Mouse (Mus musculus) 3T3-L1 (cell line): Measurements from ENCODE around the gene Nr2e3.
A peak's percentile ranks its signal among the peaks of the same experiment; 100 is the strongest.
"Not testable (repeated sequence)": the region's sequence is repeated elsewhere in the genome, so short reads cannot be mapped to it uniquely, and the experiment has no call there.

Experiments
- DNase-seq: peaks from one replicate; pipeline ENCODE4 v3.0.0-alpha.2; 2015; ENCODE audit warnings: low read depth, low spot score

The Nr2e3 gene

GRCm38 (mm10) chr9:59960559-59960958, at the start of gene Nr2e3:
Gene Nr2e3 (minus strand): TSS chr9:59960659.
- no peak for DNase-seq

- DNase-seq: no peak
Observed at GRCm38 (mm10) chr9:60008936-60009335, 48.5 kb upstream of the Nr2e3 start.

- DNase-seq: no peak
Observed at GRCm38 (mm10) chr9:60002323-60002722, 41.9 kb upstream of the Nr2e3 start.

DNA sequence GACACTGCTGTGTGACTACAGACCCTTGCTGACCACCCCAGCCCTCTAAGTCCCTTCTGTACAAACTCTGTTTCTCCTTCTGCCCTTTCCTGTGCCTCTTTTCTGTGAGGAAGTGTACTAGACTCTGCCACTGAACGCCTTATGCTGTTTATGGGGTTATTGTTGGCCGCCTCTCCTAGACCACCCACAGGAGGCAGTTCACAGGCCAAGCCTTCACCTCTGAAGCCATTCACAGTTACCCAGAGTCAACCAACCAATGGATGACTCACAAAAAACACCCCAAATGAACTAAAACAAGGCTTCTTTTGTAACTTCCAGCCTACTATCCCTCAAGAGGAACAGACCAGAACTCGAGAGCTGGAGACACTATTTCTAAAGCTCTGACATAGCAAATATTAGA, 41.0 kb upstream of the Nr2e3 start:
- no peak for DNase-seq

DNA sequence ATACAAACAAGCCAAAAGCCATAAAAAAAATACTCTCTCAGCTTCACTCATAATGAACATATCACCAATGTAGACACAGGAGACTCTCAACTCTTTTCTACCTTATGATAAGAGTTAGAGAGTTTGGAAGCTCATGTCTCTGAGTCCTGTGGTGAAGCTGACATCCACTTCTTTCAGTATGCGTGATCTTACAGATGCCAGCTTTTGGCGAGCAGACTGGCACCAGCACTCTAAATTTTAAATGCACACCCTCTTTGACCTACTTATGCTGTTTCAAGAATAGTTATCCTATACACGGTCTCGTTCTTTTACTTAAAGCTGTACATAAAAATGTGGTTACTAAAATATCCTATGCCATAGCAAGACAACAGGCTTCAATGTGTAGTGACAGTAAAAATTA, 37.3 kb upstream of the Nr2e3 start:
- DNase-seq: no peak

- no peak for DNase-seq
Observed at GRCm38 (mm10) chr9:59991407-59991806, 30.9 kb upstream of the Nr2e3 start.

DNA sequence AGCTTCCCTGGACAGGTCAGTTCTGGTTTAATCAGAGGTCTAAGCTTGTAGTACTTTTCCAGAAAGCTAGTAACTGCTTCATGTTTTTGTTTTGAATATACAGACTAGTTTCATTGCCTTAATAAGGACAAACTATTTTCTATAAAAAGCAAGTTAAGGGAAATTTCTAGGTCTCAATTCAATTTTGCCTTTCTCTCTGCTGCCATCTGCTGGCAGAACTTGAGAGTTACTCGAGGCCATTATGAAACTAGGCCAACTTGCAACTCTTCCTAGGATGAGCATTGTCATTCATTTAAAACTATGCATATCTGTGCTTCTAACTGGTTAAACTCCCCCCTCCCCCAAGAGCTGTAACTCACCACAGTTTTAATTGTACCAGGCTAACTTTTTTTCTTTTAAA, 29.4 kb upstream of the Nr2e3 start:
- peak; percentile 81 for DNase-seq

- no peak for DNase-seq
Observed at GRCm38 (mm10) chr9:59985900-59986572, 25.6 kb upstream of the Nr2e3 start.

- DNase-seq: no peak
Observed at GRCm38 (mm10) chr9:59981116-59981515, 20.7 kb upstream of the Nr2e3 start.

DNA sequence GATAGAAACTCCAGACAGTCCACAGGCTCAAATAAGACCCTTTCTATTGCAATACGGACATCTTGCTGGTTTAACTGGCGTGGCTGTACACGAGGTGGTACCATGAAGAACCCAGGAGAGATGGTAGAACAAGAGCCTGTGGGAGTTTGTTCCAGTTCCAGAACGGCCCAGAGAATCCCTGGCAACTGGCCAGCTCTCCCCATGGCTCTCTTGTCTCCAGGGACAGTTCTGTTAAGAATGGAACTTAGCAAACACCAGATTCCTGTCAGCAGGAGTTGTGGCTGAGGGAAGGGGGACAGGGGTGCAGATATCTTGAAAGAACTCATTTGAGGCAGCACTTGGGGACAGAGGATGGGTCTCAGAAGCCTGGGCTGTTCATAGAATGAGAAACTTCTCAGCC, 10.8 kb upstream of the Nr2e3 start:
- peak; percentile 15 for DNase-seq

DNA sequence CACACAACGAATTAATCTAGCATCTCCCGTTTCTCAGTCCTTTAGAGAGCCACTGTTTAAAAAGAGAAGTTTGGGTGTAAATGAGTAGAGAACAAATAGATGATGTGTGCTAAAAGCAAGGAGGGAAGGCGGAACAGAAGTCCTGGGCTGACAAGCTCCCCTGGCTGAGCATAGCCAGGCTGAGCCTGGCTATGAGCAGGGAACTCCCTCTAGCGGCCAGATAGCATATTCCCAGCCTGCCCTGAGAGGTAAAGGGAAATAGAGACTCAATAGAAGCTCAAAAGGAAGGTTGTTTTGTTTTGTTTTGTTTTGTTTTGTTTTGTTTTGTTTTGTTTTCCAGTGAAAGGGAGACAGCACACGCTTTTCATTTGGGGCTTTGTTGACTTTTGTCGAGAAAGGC, 8.9 kb upstream of the Nr2e3 start:
- DNase-seq: peak; percentile 81

GRCm38 (mm10) chr9:59965046-59965445, 4.6 kb upstream of the Nr2e3 start:
- no peak for DNase-seq

GRCm38 (mm10) chr9:59964367-59964766, 3.9 kb upstream of the Nr2e3 start:
- DNase-seq: peak; percentile 27

DNA sequence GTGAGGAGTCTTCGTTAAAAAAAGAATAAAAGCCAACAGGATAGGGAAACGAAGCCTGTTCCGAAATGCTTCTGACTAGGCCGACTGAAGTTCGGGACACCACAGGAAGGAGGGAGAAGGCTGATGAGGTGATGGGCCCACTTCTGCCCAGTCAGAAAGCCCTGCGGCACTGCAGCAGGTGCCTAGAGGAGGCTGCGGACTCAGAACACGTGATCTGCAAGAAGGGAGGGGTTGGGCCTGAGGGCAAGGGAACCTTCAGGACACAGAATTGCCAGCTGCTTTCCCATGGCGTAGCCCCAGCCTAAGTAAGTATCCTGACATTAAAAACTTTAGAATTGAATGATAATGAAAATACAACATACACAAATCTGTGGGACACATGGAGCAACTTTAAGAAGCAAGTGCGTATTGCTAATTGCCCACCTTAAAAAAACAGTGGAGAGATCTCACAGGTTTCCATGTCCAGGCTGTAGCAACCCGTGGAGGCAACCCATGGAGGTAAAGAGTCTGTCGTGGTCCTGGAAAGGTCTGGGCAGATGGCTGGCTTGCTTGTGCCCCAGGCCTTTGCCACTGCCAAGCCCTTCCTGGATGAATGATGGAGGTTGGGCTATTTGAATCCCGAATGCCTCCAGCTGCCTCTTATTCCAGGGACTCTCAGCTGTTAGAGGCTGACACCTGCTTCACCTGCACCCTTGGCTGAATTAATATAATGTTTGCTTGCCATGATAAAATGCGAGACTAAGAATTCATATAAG, 919 bp upstream of the Nr2e3 start:
- DNase-seq: no peak

DNA sequence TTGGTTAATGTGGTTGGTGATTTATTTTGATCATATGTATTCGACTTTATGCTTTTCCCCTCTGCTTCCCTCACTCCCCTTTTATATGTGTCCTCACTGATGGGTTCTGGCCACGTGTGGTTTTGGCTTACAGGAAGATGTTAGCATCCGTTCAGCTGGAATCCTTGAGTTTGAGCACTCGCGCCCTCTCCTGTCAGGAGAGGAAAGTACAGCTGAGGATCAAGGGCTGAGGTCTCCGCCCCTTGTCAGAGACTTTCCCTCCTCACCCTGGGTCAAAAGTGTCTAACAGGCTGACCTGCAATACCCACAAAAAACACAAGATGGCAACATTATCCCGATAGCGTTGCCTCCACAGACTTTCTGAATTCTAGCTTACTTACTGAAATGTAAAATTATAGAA, 1.2 kb downstream of the Nr2e3 start:
- peak; percentile 97 for DNase-seq

DNA sequence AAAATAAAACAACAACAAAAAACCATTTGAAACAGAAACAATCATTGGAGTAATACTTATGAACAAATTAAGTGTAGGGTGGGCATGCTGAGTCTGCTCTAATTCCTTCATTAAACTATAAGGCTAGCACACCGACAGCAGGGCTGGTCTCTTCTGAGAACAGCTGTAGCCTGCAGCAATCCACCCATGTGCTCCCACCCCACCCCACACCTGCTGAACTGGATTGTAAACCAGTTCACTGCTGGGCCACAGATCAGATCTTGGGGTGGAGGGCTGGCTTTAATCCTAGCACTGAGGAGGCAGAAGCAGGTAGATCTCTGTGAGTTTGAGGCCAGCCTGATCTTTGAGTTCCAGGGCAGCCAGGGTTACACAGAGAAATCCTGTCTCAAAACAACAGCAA, 2.3 kb downstream of the Nr2e3 start:
- DNase-seq: not testable (repeated sequence)

DNA sequence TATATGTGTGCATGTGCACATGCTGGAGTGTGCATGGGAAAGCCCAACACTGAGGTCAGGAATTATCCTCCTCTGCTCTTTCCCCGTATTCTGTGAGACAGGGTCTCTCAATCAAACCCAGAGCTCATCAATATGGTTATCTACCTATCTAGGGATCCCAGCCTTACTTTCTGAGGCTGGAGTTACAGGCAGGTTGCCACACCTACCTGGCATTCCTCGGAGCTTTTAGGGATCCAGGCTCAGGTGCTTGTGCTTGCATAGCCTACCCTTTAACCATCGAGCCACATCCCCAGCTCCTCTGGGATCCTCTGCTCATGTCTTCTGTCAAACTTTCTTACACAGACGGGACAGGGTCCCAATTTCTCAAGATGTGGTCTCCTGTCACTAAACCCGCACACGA, 4.0 kb downstream of the Nr2e3 start:
- DNase-seq: no peak

GRCm38 (mm10) chr9:59955692-59956091, 4.8 kb downstream of the Nr2e3 start:
- no peak for DNase-seq

GRCm38 (mm10) chr9:59955199-59955598, 5.3 kb downstream of the Nr2e3 start:
- DNase-seq: no peak

DNA sequence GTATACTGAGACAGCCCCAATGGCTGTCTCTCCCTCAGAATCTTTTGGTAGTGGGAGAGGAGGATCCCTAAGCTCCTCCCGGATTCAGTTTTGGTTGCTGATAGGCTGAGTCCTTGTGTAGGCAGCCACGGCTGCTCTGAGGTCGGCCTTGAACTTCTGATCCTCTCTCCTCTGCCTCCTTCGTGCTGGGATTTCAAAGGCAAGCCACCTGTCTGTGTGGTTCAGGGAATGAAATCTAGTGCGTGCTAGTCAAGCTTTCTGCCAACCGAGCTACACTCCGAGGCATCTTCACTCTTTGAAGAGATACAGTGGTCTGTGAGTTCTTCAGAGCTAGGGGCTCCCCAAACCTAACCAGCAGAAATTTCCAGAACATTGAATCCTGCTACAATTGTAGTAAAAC, 6.9 kb downstream of the Nr2e3 start:
- no peak for DNase-seq

- DNase-seq: no peak
Observed at GRCm38 (mm10) chr9:59952515-59953070, 7.9 kb downstream of the Nr2e3 start.

GRCm38 (mm10) chr9:59951943-59952342, 8.5 kb downstream of the Nr2e3 start:
- no peak for DNase-seq
